Mouse (Mus musculus): Measurements from ENCODE around the gene Lama4. TPM values are rescaled to one million over a fixed set of nuclear protein-coding genes. Genes with fewer than 3 reads are reported as not detected.
A peak's percentile ranks its signal among the peaks of the same experiment; 100 is the strongest.

Lama4 gene
- polyA plus RNA-seq, 1 experiment from 2014 or later = 29.5 TPM

GRCm38 (mm10) chr10:39039564-39039963 is 74.2 kb downstream of the Lama4 start:
- 63% methylated on average over 4 of the region's 4 CpGs for WGBS
- Histone ChIP-seq H3K4me3 (no peak overlapping the region), H3K36me3 (0 out of 2 replicates have a peak, but pooled peaks cover 5% of the 10 kb centered on the region), H3K27ac (no peak overlapping the region), H3K9me3 (replicated peaks) (no peaks in the 10 kb centered on the region), H3K4me1 (no peaks in the 10 kb centered on the region), H3K27me3 (ENCODE audit: low read depth, poor library complexity, severe bottlenecking) (no peaks in the 10 kb centered on the region)
- DNase-seq (ENCODE audit: low spot score) = no peak

- Histone ChIP-seq H3K4me1 (no peaks in the 10 kb centered on the region), H3K9me3 (replicated peaks) (no peaks in the 10 kb centered on the region), H3K36me3 (0 out of 2 replicates have a peak, but pooled peaks cover 5% of the 10 kb centered on the region), H3K27me3 (ENCODE audit: low read depth, poor library complexity, severe bottlenecking) (no peaks in the 10 kb centered on the region), H3K27ac (no peak overlapping the region), H3K4me3 (no peak overlapping the region)
- DNase-seq (ENCODE audit: low spot score) = no peak
- WGBS = 81% methylated on average over 5 of the region's 5 CpGs
Observed at GRCm38 (mm10) chr10:39040026-39040425, 74.7 kb downstream of the Lama4 start.

- no peak overlapping the region for H3K4me3 ChIP-seq
- no peak for DNase-seq (ENCODE audit: low spot score)
- no peaks in the 10 kb centered on the region for H3K27me3 ChIP-seq (ENCODE audit: low read depth, poor library complexity, severe bottlenecking)
- peaks cover 22% of the 10 kb centered on the region for H3K36me3 ChIP-seq
- H3K27ac ChIP-seq = no peak overlapping the region
- 65% methylated on average over 3 of the region's 3 CpGs for WGBS
- no peaks in the 10 kb centered on the region for H3K9me3 ChIP-seq (replicated peaks)
- no peaks in the 10 kb centered on the region for H3K4me1 ChIP-seq
Observed at GRCm38 (mm10) chr10:39044476-39044995, 79.2 kb downstream of the Lama4 start.

GRCm38 (mm10) chr10:39045111-39045510 is 79.8 kb downstream of the Lama4 start:
- WGBS = 84% methylated on average over 1 of the region's 1 CpGs
- DNase-seq (ENCODE audit: low spot score) = no peak
- Histone ChIP-seq H3K27me3 (ENCODE audit: low read depth, poor library complexity, severe bottlenecking) (no peaks in the 10 kb centered on the region), H3K4me3 (no peak overlapping the region), H3K9me3 (replicated peaks) (no peaks in the 10 kb centered on the region), H3K27ac (no peak overlapping the region), H3K4me1 (no peaks in the 10 kb centered on the region), H3K36me3 (peaks cover 23% of the 10 kb centered on the region)

- H3K27ac ChIP-seq = no peak overlapping the region
- H3K36me3 ChIP-seq = peaks cover 33% of the 10 kb centered on the region
- no peaks in the 10 kb centered on the region for H3K4me1 ChIP-seq
- no peaks in the 10 kb centered on the region for H3K9me3 ChIP-seq (replicated peaks)
- H3K4me3 ChIP-seq = no peak overlapping the region
- no peaks in the 10 kb centered on the region for H3K27me3 ChIP-seq (ENCODE audit: low read depth, poor library complexity, severe bottlenecking)
- DNase-seq (ENCODE audit: low spot score) = no peak
- WGBS = 81% methylated on average over 10 of the region's 10 CpGs
Observed at GRCm38 (mm10) chr10:39047775-39048174, 82.5 kb downstream of the Lama4 start.

- no peak overlapping the region for H3K4me3 ChIP-seq
- 85% methylated on average over 8 of the region's 8 CpGs for WGBS
- DNase-seq (ENCODE audit: low spot score) = no peak
- H3K27ac ChIP-seq = no peak overlapping the region
- H3K4me1 ChIP-seq = no peaks in the 10 kb centered on the region
- no peaks in the 10 kb centered on the region for H3K9me3 ChIP-seq (replicated peaks)
- no peaks in the 10 kb centered on the region for H3K27me3 ChIP-seq (ENCODE audit: low read depth, poor library complexity, severe bottlenecking)
- peaks cover 38% of the 10 kb centered on the region for H3K36me3 ChIP-seq
Observed at GRCm38 (mm10) chr10:39049581-39050294, 84.4 kb downstream of the Lama4 start.

GRCm38 (mm10) chr10:39056050-39056449 is 90.7 kb downstream of the Lama4 start:
- Histone ChIP-seq H3K36me3 (peaks cover 30% of the 10 kb centered on the region), H3K4me1 (peaks cover 15% of the 10 kb centered on the region), H3K27ac (no peak overlapping the region), H3K9me3 (replicated peaks) (no peaks in the 10 kb centered on the region), H3K4me3 (no peak overlapping the region), H3K27me3 (ENCODE audit: low read depth, poor library complexity, severe bottlenecking) (no peaks in the 10 kb centered on the region)
- no peak for DNase-seq (ENCODE audit: low spot score)
- 87% methylated on average over 5 of the region's 5 CpGs for WGBS

GRCm38 (mm10) chr10:39064732-39065131 is 99.4 kb downstream of the Lama4 start:
- Histone ChIP-seq H3K36me3 (peaks cover 5% of the 10 kb centered on the region), H3K27ac (no peak overlapping the region), H3K9me3 (replicated peaks) (no peaks in the 10 kb centered on the region), H3K27me3 (ENCODE audit: low read depth, poor library complexity, severe bottlenecking) (no peaks in the 10 kb centered on the region), H3K4me3 (no peak overlapping the region), H3K4me1 (no peaks in the 10 kb centered on the region)
- WGBS = 89% methylated on average over 5 of the region's 5 CpGs
- peak; percentile 51 for DNase-seq (ENCODE audit: low spot score)

GRCm38 (mm10) chr10:39065449-39065848 is 100.1 kb downstream of the Lama4 start:
- DNase-seq (ENCODE audit: low spot score) = no peak
- H3K36me3 ChIP-seq = peaks cover 11% of the 10 kb centered on the region

GRCm38 (mm10) chr10:39066061-39066460 is 100.7 kb downstream of the Lama4 start:
- DNase-seq (ENCODE audit: low spot score) = no peak
- Histone ChIP-seq H3K4me1 (no peaks in the 10 kb centered on the region), H3K4me3 (no peak overlapping the region), H3K9me3 (replicated peaks) (no peaks in the 10 kb centered on the region), H3K27ac (no peak overlapping the region), H3K36me3 (peaks cover 11% of the 10 kb centered on the region), H3K27me3 (ENCODE audit: low read depth, poor library complexity, severe bottlenecking) (no peaks in the 10 kb centered on the region)
- WGBS = 93% methylated on average over 4 of the region's 4 CpGs

More at GRCm38 (mm10) chr10:39065449-39065848, 100.1 kb downstream of the Lama4 start:
- WGBS = 64% methylated on average over 3 of the region's 3 CpGs
- no peaks in the 10 kb centered on the region for H3K4me1 ChIP-seq
- no peaks in the 10 kb centered on the region for H3K27me3 ChIP-seq (ENCODE audit: low read depth, poor library complexity, severe bottlenecking)
- no peak overlapping the region for H3K27ac ChIP-seq
- no peak overlapping the region for H3K4me3 ChIP-seq
- H3K9me3 ChIP-seq (replicated peaks) = no peaks in the 10 kb centered on the region

- H3K4me3 ChIP-seq = no peak overlapping the region
- no peaks in the 10 kb centered on the region for H3K9me3 ChIP-seq (replicated peaks)
- H3K27me3 ChIP-seq (ENCODE audit: low read depth, poor library complexity, severe bottlenecking) = no peaks in the 10 kb centered on the region
- H3K4me1 ChIP-seq = no peaks in the 10 kb centered on the region
- H3K27ac ChIP-seq = no peak overlapping the region
- DNase-seq (ENCODE audit: low spot score) = peak; percentile 80
- H3K36me3 ChIP-seq = peaks cover 11% of the 10 kb centered on the region
Observed at GRCm38 (mm10) chr10:39066962-39067361, 101.6 kb downstream of the Lama4 start.

- Histone ChIP-seq H3K4me1 (no peaks in the 10 kb centered on the region), H3K27ac (no peak overlapping the region), H3K9me3 (replicated peaks) (no peaks in the 10 kb centered on the region), H3K27me3 (ENCODE audit: low read depth, poor library complexity, severe bottlenecking) (no peaks in the 10 kb centered on the region), H3K36me3 (peaks cover 25% of the 10 kb centered on the region), H3K4me3 (no peak overlapping the region)
- 79% methylated on average over 4 of the region's 4 CpGs for WGBS
- no peak for DNase-seq (ENCODE audit: low spot score)
Observed at GRCm38 (mm10) chr10:39072048-39072447, 106.7 kb downstream of the Lama4 start.

- Histone ChIP-seq H3K4me1 (no peaks in the 10 kb centered on the region), H3K4me3 (no peak overlapping the region), H3K27me3 (ENCODE audit: low read depth, poor library complexity, severe bottlenecking) (no peaks in the 10 kb centered on the region), H3K36me3 (peaks cover 53% of the 10 kb centered on the region), H3K27ac (no peak overlapping the region), H3K9me3 (replicated peaks) (no peaks in the 10 kb centered on the region)
- DNase-seq (ENCODE audit: low spot score) = no peak
- WGBS = 86% methylated on average over 9 of the region's 9 CpGs
Observed at GRCm38 (mm10) chr10:39096981-39097380, 131.7 kb downstream of the Lama4 start.
